Mouse (Mus musculus) heart, adult 9 months (tissue): ENCODE results near the gene Tead1.
"Not testable (repeated sequence)": the region's sequence is repeated elsewhere in the genome, so short reads cannot be mapped to it uniquely, and the experiment has no call there.

ENCODE experiments used
- DNase-seq, 2 experiments: peaks; one replicate each; pipeline ENCODE4 v3.0.0; 2022; ENCODE audit warnings: low spot score in 2 of 2

The Tead1 gene

GRCm38 (mm10) chr7:112917613-112918278, 238.6 kb downstream of the Tead1 start:
- peak in 1 of 2 experiments; percentile 20 for DNase-seq

GRCm38 (mm10) chr7:112918279-112918991, 239.3 kb downstream of the Tead1 start:
- peak; percentile 36 to 39 for DNase-seq

- DNase-seq, result peak; percentile 16 to 39
These were observed 240.7 kb downstream of the Tead1 start for GRCm38 (mm10) chr7:112919845-112920244.

- no peak for DNase-seq
These were observed 243.7 kb downstream of the Tead1 start for GRCm38 (mm10) chr7:112922801-112923200.

- no peak for DNase-seq
These were observed 244.6 kb downstream of the Tead1 start for GRCm38 (mm10) chr7:112923712-112924111.

- no peak for DNase-seq
These were observed 251.6 kb downstream of the Tead1 start for GRCm38 (mm10) chr7:112930669-112931068.

- DNase-seq, result not testable (repeated sequence)
These were observed 256.8 kb downstream of the Tead1 start for GRCm38 (mm10) chr7:112935876-112936275.

- no peak for DNase-seq
These were observed 258.0 kb downstream of the Tead1 start for GRCm38 (mm10) chr7:112937089-112937488.

- no peak for DNase-seq
These were observed 259.8 kb downstream of the Tead1 start for GRCm38 (mm10) chr7:112938959-112939358.

- DNase-seq, result no peak
These were observed 263.4 kb downstream of the Tead1 start for GRCm38 (mm10) chr7:112942567-112942966.

- no peak for DNase-seq
These were observed 263.9 kb downstream of the Tead1 start for GRCm38 (mm10) chr7:112943056-112943455.

- DNase-seq, result no peak
These were observed 267.6 kb downstream of the Tead1 start for GRCm38 (mm10) chr7:112946706-112947105.

- DNase-seq, result peak; percentile 80 to 81
These were observed 274.7 kb downstream of the Tead1 start, which contains the start of gene Rassf10 for GRCm38 (mm10) chr7:112953777-112954291. Gene Rassf10 (plus strand): TSS chr7:112953962.

GRCm38 (mm10) chr7:112954351-112955102, 275.4 kb downstream of the Tead1 start:
- DNase-seq, result peak in 1 of 2 experiments; percentile 3

GRCm38 (mm10) chr7:112955103-112955827, 276.1 kb downstream of the Tead1 start:
- DNase-seq, result peak; percentile 17 to 20

- DNase-seq, result no peak
These were observed 276.8 kb downstream of the Tead1 start for GRCm38 (mm10) chr7:112955955-112956354.
